Mouse (Mus musculus) CH12.LX (cell line): ENCODE measurements around the gene 9130409I23Rik. TPM values are rescaled to one million over a fixed set of nuclear protein-coding genes. Genes with fewer than 3 reads are reported as not detected.

ENCODE experiments used
- DNase-seq: peaks from one replicate; pipeline ENCODE4 v3.0.0-alpha.2; 2013; ENCODE audit errors: extremely low read depth
- H3K27ac ChIP-seq: 2 replicates; pipeline ENCODE4 v1.5.1; 2012; ENCODE audit warnings: low read depth, mild to moderate bottlenecking, control low read depth, moderate library complexity; ENCODE audit not compliant: insufficient read depth
- H3K27me3 ChIP-seq: replicated peaks from 2 replicates; pipeline ENCODE3; 2012; ENCODE audit warnings: inconsistent platforms
- H3K36me3 ChIP-seq, 2 experiments: replicated peaks in 1 of 2; 2 replicates each; pipeline versions ENCODE3 to v1.6.1; 2012; ENCODE audit warnings: inconsistent platforms in 1 of 2, low read length in 1 of 2, mild to moderate bottlenecking in 1 of 2, mixed read lengths in 1 of 2, moderate library complexity in 1 of 2; ENCODE audit not compliant: control insufficient read depth in 1 of 2, insufficient read depth in 1 of 2
- H3K4me1 ChIP-seq, 2 experiments: 2 replicates each; pipeline ENCODE4 v1.6.1; 2012; ENCODE audit warnings: inconsistent platforms in 1 of 2, moderate library complexity in 1 of 2; ENCODE audit not compliant: insufficient read depth in 2 of 2, control insufficient read depth in 1 of 2
- H3K4me2 ChIP-seq: 2 replicates; pipeline ENCODE4 v1.6.1; 2012; ENCODE audit warnings: low read depth, mild to moderate bottlenecking, control low read depth; ENCODE audit not compliant: poor library complexity, insufficient read depth, severe bottlenecking
- H3K4me3 ChIP-seq, 3 experiments: fragments of 150-350 bp in 1 of 3; sonication (generic) in 1 of 3; replicated peaks in 1 of 3; 2 replicates each; pipeline versions ENCODE3 to v1.5.1; 2011 to 2012; ENCODE audit warnings: low read depth in 2 of 3, low read length in 2 of 3, mild to moderate bottlenecking in 2 of 3, moderate library complexity in 2 of 3, control low read depth in 1 of 3, improper control_type of control experiment in 1 of 3, inconsistent platforms in 1 of 3, mixed read lengths in 1 of 3; ENCODE audit not compliant: poor library complexity in 1 of 3
- H3K79me2 ChIP-seq: replicated peaks from 2 replicates; pipeline ENCODE4 v1.6.1; 2012; ENCODE audit warnings: mild to moderate bottlenecking, moderate library complexity; ENCODE audit not compliant: control insufficient read depth, poor library complexity, insufficient read depth, severe bottlenecking; ENCODE audit errors: extremely low read depth
- H3K9ac ChIP-seq: 2 replicates; pipeline ENCODE4 v1.6.1; 2012; ENCODE audit warnings: low read depth, mild to moderate bottlenecking, control low read depth, moderate library complexity; ENCODE audit not compliant: insufficient read depth
- H3K9me3 ChIP-seq: replicated peaks from 2 replicates; pipeline ENCODE3; 2012; ENCODE audit warnings: low read length, inconsistent platforms, mixed read lengths
- BHLHE40 ChIP-seq: IDR thresholded peaks from 2 replicates; pipeline ENCODE4 v1.6.1; 2011; ENCODE audit warnings: mild to moderate bottlenecking, low read depth, low read length, improper control_type of control experiment
- CHD1 ChIP-seq: IDR thresholded peaks from 2 replicates; pipeline ENCODE4 v1.6.1; 2012; ENCODE audit warnings: low read depth, low read length, improper control_type of control experiment, inconsistent platforms
- CTCF ChIP-seq, 2 experiments: IDR thresholded peaks in 1 of 2; conservative IDR thresholded peaks in 1 of 2; 2 replicates each; pipeline ENCODE4 v1.5.1; 2011 to 2012; ENCODE audit warnings: low read depth in 2 of 2, low read length in 2 of 2, improper control_type of control experiment in 1 of 2, inconsistent platforms in 1 of 2, mild to moderate bottlenecking in 1 of 2, moderate library complexity in 1 of 2
- E2F4 ChIP-seq: IDR thresholded peaks from 2 replicates; pipeline ENCODE4 v1.6.1; 2011; ENCODE audit warnings: low read depth, low read length, improper control_type of control experiment; ENCODE audit not compliant: insufficient replicate concordance
- ETS1 ChIP-seq: conservative IDR thresholded peaks from 2 replicates; pipeline ENCODE4 v1.6.1; 2012; ENCODE audit warnings: low read depth, mild to moderate bottlenecking, inconsistent platforms, low read length, improper control_type of control experiment, moderate library complexity
- HCFC1 ChIP-seq: IDR thresholded peaks from 2 replicates; pipeline ENCODE4 v1.6.1; 2012; ENCODE audit warnings: low read depth, mild to moderate bottlenecking, inconsistent platforms, low read length, improper control_type of control experiment
- KAT2A ChIP-seq: IDR thresholded peaks from 2 replicates; pipeline ENCODE4 v1.6.1; 2012; ENCODE audit warnings: low read length, improper control_type of control experiment, inconsistent platforms; ENCODE audit not compliant: insufficient replicate concordance
- MAFK ChIP-seq: IDR thresholded peaks from 2 replicates; pipeline ENCODE4 v1.6.1; 2011; ENCODE audit warnings: low read length, improper control_type of control experiment; ENCODE audit not compliant: insufficient replicate concordance
- MAX ChIP-seq: IDR thresholded peaks from 2 replicates; pipeline ENCODE4 v1.6.1; 2011; ENCODE audit warnings: low read length, improper control_type of control experiment
- MEF2A ChIP-seq: IDR thresholded peaks from 2 replicates; pipeline ENCODE4 v1.6.1; 2014; ENCODE audit warnings: low read depth, mild to moderate bottlenecking, inconsistent platforms, low read length, improper control_type of control experiment, borderline replicate concordance
- MXI1 ChIP-seq: IDR thresholded peaks from 2 replicates; pipeline ENCODE4 v1.6.1; 2011; ENCODE audit warnings: mild to moderate bottlenecking, low read depth, low read length, improper control_type of control experiment
- NELFE ChIP-seq: IDR thresholded peaks from 2 replicates; pipeline ENCODE4 v1.6.1; 2011; ENCODE audit warnings: low read depth, low read length, improper control_type of control experiment
- PAX5 ChIP-seq: IDR thresholded peaks from 2 replicates; pipeline ENCODE4 v1.6.1; 2012; ENCODE audit warnings: low read length, inconsistent platforms, mixed read lengths
- POLR2AphosphoS2 ChIP-seq: IDR thresholded peaks from 2 replicates; pipeline ENCODE4 v1.6.1; 2011; ENCODE audit warnings: low read depth, low read length, improper control_type of control experiment
- RCOR1 ChIP-seq: conservative IDR thresholded peaks from 2 replicates; pipeline ENCODE4 v1.6.1; 2012; ENCODE audit warnings: low read depth, mild to moderate bottlenecking, inconsistent platforms, low read length, improper control_type of control experiment
- TBP ChIP-seq: conservative IDR thresholded peaks from 2 replicates; pipeline ENCODE4 v1.6.1; 2011; ENCODE audit warnings: low read depth, low read length, improper control_type of control experiment
- UBTF ChIP-seq: IDR thresholded peaks from 2 replicates; pipeline ENCODE4 v1.6.1; 2012; ENCODE audit warnings: low read depth, mild to moderate bottlenecking, inconsistent platforms, low read length, improper control_type of control experiment, moderate library complexity
- ZC3H11A ChIP-seq: IDR thresholded peaks from 2 replicates; pipeline ENCODE4 v1.6.1; 2012; ENCODE audit warnings: low read depth, mild to moderate bottlenecking, inconsistent platforms, low read length, improper control_type of control experiment
- dilution Hi-C: fragments of 300-500 bp; cut with MboI; formaldehyde crosslinking; loops from 2 replicates; pipeline ENCODE4 v1.14.3; 2020; ENCODE audit warnings: low sequenced_read_pairs; ENCODE audit not compliant: extremely low pct_unique_long_range_greater_than_20kb, extremely low pct_ligation_motif_present
- in situ Hi-C: fragments of 300-500 bp; cut with MboI; formaldehyde crosslinking; loops from 3 replicates; pipeline ENCODE4 v1.14.3; 2019; ENCODE audit warnings: low sequenced_read_pairs, low pct_ligation_motif_present, low pct_unique_long_range_greater_than_20kb, mixed read lengths
- polyA plus RNA-seq: library from polyadenylated mRNA; unstranded; fragments of >175 nt; gene quantifications from 2 replicates; pipeline ENCODE4 v1.2.1, GENCODE M21; 2012; ENCODE audit warnings: low read depth; ENCODE audit not compliant: insufficient read length
- total RNA-seq, 2 experiments: library from RNA; depleted of rRNA; stranded (reverse); fragments of 300-350 nt in 1 of 2; fragments of >200 nt in 1 of 2; gene quantifications; 2 replicates each; pipeline ENCODE4 v1.2.3; 2012 to 2014

9130409I23Rik gene
- total and polyA plus RNA-seq, 3 experiments, result not detected

DNA sequence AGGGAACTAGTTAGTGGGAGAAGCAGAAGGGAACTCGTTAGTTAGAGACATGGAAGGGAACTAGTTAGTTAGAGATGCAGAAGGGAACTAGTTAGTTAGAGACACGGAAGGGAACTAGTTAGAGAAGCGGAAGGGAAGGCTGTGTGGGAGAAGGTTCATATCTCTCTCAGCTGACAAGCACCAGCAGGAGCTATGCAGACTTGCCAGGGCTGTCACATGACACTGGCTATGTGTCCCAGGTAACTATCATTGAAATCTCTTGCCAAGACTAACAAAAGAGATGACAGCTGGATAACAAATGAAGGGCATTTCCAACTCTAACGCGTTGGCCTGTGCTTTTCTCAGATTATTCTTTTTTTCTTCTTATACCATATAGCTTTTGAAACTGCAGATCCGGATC lies 13.6 kb downstream of the 9130409I23Rik start:
- H3K4me1 ChIP-seq, result no peaks in the 10 kb centered on the region
- no peak overlapping the region for H3K4me3 ChIP-seq
- no peaks in the 10 kb centered on the region for H3K79me2 ChIP-seq
- no peaks in the 10 kb centered on the region for H3K36me3 ChIP-seq
- dilution Hi-C loops, result no loop called here
- no peak for DNase-seq
- in situ Hi-C loops, result no loop called here
- no peak overlapping the region for H3K9ac ChIP-seq
- no peaks in the 10 kb centered on the region for H3K27me3 ChIP-seq
- TF ChIP-seq MEF2A (no peak), PAX5 (no peak)
- TF ChIP-seq, all 38 proteins: peak for 0
- no peaks in the 10 kb centered on the region for H3K9me3 ChIP-seq
- H3K27ac ChIP-seq, result no peak overlapping the region
- no peak overlapping the region for H3K4me2 ChIP-seq

- Histone ChIP-seq H3K79me2 (no peaks in the 10 kb centered on the region), H3K27ac (no peak overlapping the region), H3K4me1 (no peaks in the 10 kb centered on the region), H3K36me3 (no peaks in the 10 kb centered on the region), H3K27me3 (no peaks in the 10 kb centered on the region), H3K4me3 (no peak overlapping the region), H3K9ac (no peak overlapping the region), H3K9me3 (no peaks in the 10 kb centered on the region), H3K4me2 (no peak overlapping the region)
- dilution Hi-C loops (no loop called here), in situ Hi-C loops (no loop called here)
- no peak for DNase-seq
- TF ChIP-seq POLR2AphosphoS2 (no peak), MEF2A (no peak), BHLHE40 (no peak), KAT2A (no peak), CHD1 (no peak), ETS1 (no peak), TBP (no peak), CTCF (conservative IDR thresholded peaks at IDR 0.05 in 1 of 2, IDR thresholded peaks at IDR 0.05 in 1 of 2; ENCODE audit: low read depth in 2 of 2, low read length in 2 of 2) (no peak), ZC3H11A (no peak), PAX5 (no peak), RCOR1 (no peak), NELFE (no peak), MAFK (no peak), HCFC1 (no peak), E2F4 (no peak), UBTF (no peak), MXI1 (no peak), MAX (no peak)
These were observed 17.3 kb downstream of the 9130409I23Rik start for GRCm38 (mm10) chr1:181068344-181068743.
